Mouse (Mus musculus) duodenum, adult 2 months (tissue): ENCODE results near the gene Rhebl1. TPM values are rescaled to one million over a fixed set of nuclear protein-coding genes. Genes with fewer than 3 reads are reported as not detected.

Experiments
- polyA plus RNA-seq: library from polyadenylated mRNA; depleted of rRNA; stranded (reverse); fragments of >200 nt; gene quantifications from 2 replicates; pipeline ENCODE4 v1.2.3, GENCODE M21; 2012; ENCODE audit warnings: low replicate concordance; rRNA removed

The Rhebl1 gene
- 8.3 and 16.5 TPM in 2 replicates for polyA plus RNA-seq

DNA sequence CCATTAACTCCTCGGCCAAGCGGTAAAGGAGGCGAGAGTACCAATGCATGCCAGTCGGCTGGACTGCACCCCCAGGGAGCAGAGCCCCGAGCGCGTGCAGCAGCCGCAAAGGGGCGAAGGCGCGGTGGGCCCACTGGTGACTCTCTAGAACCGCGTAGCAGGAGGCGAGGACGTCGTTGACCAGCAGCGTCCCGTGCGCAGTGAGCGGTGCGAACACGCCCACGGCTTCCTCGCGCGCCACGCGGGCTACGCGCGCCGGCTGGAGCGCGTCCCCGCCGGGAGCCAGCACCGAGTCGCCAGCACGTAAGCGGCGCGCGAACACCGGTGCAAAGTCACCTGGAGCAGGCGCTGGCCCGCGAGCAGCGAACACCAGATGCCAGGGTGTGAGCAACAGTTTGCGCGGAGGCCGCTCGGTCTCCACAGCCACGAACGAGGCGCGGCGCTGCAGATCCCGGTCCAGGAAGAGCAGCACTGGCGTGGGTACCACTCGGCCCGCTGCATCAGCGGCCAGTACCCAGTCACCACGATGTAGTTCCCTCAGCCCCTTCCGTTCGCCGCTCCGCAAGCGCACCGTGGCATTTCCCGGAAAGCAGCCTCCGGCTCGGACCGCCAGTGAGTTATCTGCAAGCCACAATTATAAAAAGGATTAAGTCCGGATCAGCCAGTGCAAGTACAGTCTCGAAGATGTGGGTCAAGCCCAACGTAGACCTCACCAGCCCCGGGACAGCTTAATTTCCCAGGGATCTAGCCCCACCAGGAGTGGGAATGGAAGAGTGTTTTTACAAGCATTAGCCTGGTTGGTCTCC lies at the start of gene Rhebl1:
Gene Rhebl1 (minus strand): TSS at position 601 of the 806 bp plus-strand sequence.

DNA sequence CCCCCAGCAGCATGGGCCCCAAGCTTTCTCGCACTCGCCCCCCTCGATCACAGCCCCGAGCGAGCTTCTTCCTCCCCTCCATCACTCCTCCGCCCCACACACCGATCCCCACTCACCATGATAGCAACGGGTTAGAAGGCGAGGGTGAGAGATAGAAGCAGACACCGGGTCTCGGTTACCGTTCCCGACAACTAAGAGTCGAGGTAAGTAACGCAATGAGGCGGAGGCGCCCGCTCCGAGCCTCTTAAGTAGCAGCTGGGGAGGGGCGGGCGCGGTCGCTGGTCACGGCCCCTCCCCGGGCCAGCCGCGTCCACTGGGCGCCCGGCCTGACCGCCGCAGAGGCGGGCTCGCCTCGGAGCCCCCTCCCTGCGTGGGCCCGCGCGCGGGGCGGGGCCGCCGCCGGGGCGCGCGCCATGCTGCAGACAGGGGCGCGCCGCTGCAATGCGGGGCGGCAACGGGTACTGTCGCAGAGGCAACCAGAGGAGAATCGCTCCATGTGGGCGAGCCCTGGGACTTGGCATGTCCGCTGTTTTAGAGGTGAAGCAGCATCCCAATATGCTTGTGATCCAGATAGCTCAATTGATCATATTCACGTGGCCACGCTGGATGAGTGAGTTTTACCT lies 40.0 kb upstream of the Rhebl1 start, which contains the start of gene Tuba1b:
Gene Tuba1b (minus strand): TSS at position 349 of the 623 bp plus-strand sequence.

GRCm38 (mm10) chr15:98917538-98918498 lies 23.5 kb upstream of the Rhebl1 start, which contains the start of gene Lmbr1l:
Gene Lmbr1l (minus strand): TSS chr15:98918231.

GRCm38 (mm10) chr15:98897928-98898800 lies 3.8 kb upstream of the Rhebl1 start, which contains the start of gene Dhh:
Gene Dhh (minus strand): TSS chr15:98898540.

DNA sequence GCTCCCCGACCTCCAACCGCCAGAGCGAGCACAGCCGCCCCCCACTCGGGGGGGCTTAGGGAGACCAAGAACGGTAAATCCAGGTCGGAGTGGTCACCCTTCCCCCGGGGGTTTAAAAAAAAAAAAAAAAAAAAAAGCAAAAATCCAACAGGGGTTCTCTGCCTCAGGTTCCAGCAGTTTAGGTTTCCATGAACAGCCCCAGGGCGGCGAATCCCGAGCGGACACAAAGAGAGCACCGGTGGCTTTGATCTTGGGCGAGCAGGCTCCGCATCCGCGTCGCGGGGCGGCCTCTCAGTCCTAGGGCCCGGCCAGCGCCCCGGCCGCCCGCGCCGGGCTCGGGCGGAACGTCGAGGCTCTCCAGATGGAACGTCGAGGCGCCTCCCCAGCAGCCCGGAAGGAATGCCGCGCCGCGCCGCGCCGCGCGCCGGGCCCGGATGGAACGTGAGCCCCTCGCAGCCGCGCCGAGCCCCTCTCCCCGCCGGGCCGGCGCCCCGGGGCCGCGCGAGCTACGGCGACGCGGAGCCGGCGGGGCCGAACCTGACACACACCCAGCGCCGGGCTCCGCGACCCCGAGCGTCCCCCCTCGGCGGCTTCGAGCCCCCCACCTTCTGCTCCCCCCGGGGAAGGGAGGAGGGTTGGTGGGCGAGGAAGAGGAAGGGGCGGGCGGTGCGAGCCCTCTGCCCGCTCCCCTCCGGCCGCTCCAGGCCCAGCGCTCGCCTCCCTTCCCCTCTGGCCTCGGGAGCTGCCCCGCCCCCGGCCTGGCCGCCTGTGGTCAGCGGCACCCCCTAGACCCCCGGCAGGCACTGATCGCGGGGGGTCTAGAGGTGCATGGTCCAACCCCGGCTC lies 23.0 kb downstream of the Rhebl1 start, which contains the start of gene Kmt2d:
Gene Kmt2d (minus strand): TSS at position 135 of the 846 bp plus-strand sequence.

DNA sequence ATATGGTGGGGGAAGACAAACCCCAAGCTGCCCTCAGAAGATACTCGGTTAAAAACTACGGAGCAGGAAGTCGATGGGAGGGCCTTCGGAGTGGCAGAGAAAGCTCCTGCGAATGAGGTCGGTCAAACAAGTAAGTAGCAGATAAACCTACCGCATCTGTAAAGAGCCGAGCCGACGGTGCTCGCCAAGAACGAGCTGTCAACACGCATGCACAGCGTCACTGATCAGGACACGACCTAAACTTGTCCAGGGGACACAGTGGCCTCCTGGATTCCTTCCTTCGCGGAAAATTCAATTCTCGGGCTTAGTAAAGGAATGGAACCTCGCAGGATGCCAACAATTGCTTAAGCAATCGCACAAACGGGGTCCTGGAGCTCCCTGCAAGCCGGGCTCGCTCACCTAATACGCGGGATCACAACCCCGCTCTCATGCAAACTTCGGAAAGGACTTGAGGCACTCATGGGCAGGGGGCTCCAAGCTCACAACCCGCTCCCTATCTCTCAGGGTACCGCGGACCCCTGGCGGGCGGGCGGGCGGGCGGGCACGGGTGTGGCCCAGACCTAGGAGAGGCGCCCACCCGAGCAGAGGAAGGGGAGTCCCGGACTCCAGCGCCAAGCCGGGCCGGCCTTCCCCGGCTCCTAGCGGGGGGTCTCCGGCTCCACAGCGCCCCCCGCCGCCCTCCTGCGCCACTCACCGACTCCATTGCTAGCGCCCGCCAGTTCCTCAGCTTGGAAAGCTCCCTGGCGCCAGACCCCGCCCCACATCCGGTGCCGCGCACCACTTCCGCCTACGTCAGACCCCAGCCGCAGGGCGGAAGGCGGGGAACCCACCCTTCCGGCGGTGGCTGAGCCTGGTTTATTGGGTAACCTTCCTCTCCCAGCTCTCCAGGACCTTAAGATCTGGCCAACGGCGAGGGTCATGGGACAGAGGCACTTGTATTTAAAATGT lies 63.3 kb downstream of the Rhebl1 start, which contains the start of gene Prkag1:
Gene Prkag1 (minus strand): TSS at position 786 of the 948 bp plus-strand sequence.

Other genes with a start within 250 kb of the Rhebl1 start
- 18.0 and 23.8 TPM in 2 replicates for gene Ddx23, start 231.6 kb downstream of the Rhebl1 start, polyA plus RNA-seq
- 0.88 and 1.3 TPM in 2 replicates for gene Rnd1, start 217.1 kb downstream of the Rhebl1 start, polyA plus RNA-seq
- gene Ccdc65, start 186.3 kb downstream of the Rhebl1 start, polyA plus RNA-seq = 0.07 and 0.12 TPM in 2 replicates
- gene Fkbp11, start 166.3 kb downstream of the Rhebl1 start, polyA plus RNA-seq = 18.0 and 30.8 TPM in 2 replicates
- gene Arf3, start 131.3 kb downstream of the Rhebl1 start, polyA plus RNA-seq = 38.7 and 67.0 TPM in 2 replicates
- 0.17 and 0.19 TPM in 2 replicates for gene Wnt10b, start 116.4 kb downstream of the Rhebl1 start, polyA plus RNA-seq
- gene Wnt1, start 104.7 kb downstream of the Rhebl1 start, polyA plus RNA-seq = not detected in 2 replicates
- gene Ddn, start 85.0 kb downstream of the Rhebl1 start, polyA plus RNA-seq = 0.09 TPM in 1 of 2 replicates, not detected in the other
- gene Prkag1, start 63.0 kb downstream of the Rhebl1 start, polyA plus RNA-seq = 41.8 and 47.9 TPM in 2 replicates
- gene Kmt2d, start 23.3 kb downstream of the Rhebl1 start, polyA plus RNA-seq = 18.7 and 19.0 TPM in 2 replicates
- 0.38 and 0.48 TPM in 2 replicates for gene Dhh, start 4.0 kb upstream of the Rhebl1 start, polyA plus RNA-seq
- 90.8 and 281 TPM in 2 replicates for gene Lmbr1l, start 23.7 kb upstream of the Rhebl1 start, polyA plus RNA-seq
- gene Tuba1b, start 40.0 kb upstream of the Rhebl1 start, polyA plus RNA-seq = 358 and 428 TPM in 2 replicates
- 33.8 and 39.7 TPM in 2 replicates for gene Gm49450, start 59.0 kb upstream of the Rhebl1 start, polyA plus RNA-seq
- gene Tuba1a, start 59.2 kb upstream of the Rhebl1 start, polyA plus RNA-seq = 74.1 and 81.7 TPM in 2 replicates
- gene Tuba1c, start 135.4 kb upstream of the Rhebl1 start, polyA plus RNA-seq = 246 and 414 TPM in 2 replicates
- gene Prph, start 160.6 kb upstream of the Rhebl1 start, polyA plus RNA-seq = 7.2 and 7.3 TPM in 2 replicates
- gene Troap, start 180.0 kb upstream of the Rhebl1 start, polyA plus RNA-seq = 9.2 and 15.0 TPM in 2 replicates
- not detected in 2 replicates for gene C1ql4, start 193.3 kb upstream of the Rhebl1 start, polyA plus RNA-seq
- gene Dnajc22, start 198.6 kb upstream of the Rhebl1 start, polyA plus RNA-seq = 39.0 and 41.7 TPM in 2 replicates
- 2.8 and 3.3 TPM in 2 replicates for gene Spats2, start 231.4 kb upstream of the Rhebl1 start, polyA plus RNA-seq